Mouse (Mus musculus): ENCODE results near the gene Tprkb.

- TF ChIP-seq CTCF (IDR thresholded peaks at IDR 0.05; ENCODE audit: borderline replicate concordance, insufficient read depth, low read depth, low read length) = no peak
- TF ChIP-seq POLR2A (IDR thresholded peaks at IDR 0.05; ENCODE audit: borderline replicate concordance, insufficient read depth, low read length) = no peak
Observed at GRCm38 (mm10) chr6:85884311-85884710, 27.4 kb upstream of the Tprkb start.

Measured in cerebellum, adult 2 months (tissue).